8 mouse cellular contexts compared by ENCODE assay signal in genomic region chr17:5840550-5841127, GRCm38 (mm10). TPM values are rescaled to one million over a fixed set of nuclear protein-coding genes. Genes with fewer than 3 reads are reported as not detected.
DNase-seq lines count a peak whose midpoint lies in the region; ATAC-seq and TF ChIP-seq lines count a peak whose summit lies in the region.

No protein-coding gene starts in this region.

- no peaks in the 10 kb centered on the region for H3K27me3 ChIP-seq in forebrain, embryonic 12.5 days
- H3K27me3 ChIP-seq in lung, postnatal 0 days (replicated peaks; ENCODE audit: insufficient read depth, low read length) = no peaks in the 10 kb centered on the region

- ATAC-seq in forebrain, embryonic 12.5 days (ENCODE audit: low FRiP score) = no peak
- peak; percentile 33 for ATAC-seq in inflammation-experienced regulatory T-cells, adult 6 months
- peak; percentile 53; the same call in 1 of the 2 replicates for ATAC-seq in lung, postnatal 0 days

- intact Hi-C loops in gastrocnemius, adult 2 months (cut with DNase I) = loop anchor here (2.0 to 5.0 kb wide), 2 partner anchors 44 to 52 kb away; no protein-coding TSS in a partner anchor

- H3K9me3 ChIP-seq in forebrain, embryonic 12.5 days = no peaks in the 10 kb centered on the region
- H3K9me3 ChIP-seq in lung, postnatal 0 days (ENCODE audit: low read length) = no peaks in the 10 kb centered on the region

- DNase-seq in gastrocnemius, adult 2 months = no peak
- no peak for DNase-seq in gastrocnemius, postnatal 10 days
- peak; percentile 64 for DNase-seq in 3T3-L1 (ENCODE audit: low read depth, low spot score)
- DNase-seq in lung, postnatal 0 days (ENCODE audit: low spot score) = peak; percentile 72
- peak; percentile 73 for DNase-seq in retina, embryonic 14.5 days (ENCODE audit: low spot score)

- peak overlapping the region; percentile 65 for H3K4me2 ChIP-seq in forebrain, embryonic 12.5 days
- peak overlapping the region; percentile 76 for H3K4me2 ChIP-seq in lung, postnatal 0 days (replicated peaks; ENCODE audit: low read depth, low read length)

- no peak for TF ChIP-seq POLR2A in bone marrow macrophage, adult 2 months (IDR thresholded peaks at IDR 0.05; ENCODE audit: borderline replicate concordance, low read depth, low read length)

- 8% methylated on average over 24 of the region's 32 CpGs for WGBS in forebrain, embryonic 12.5 days
- WGBS in lung, postnatal 0 days = 8% methylated on average over 19 of the region's 32 CpGs

- H3K4me1 ChIP-seq in bone marrow macrophage, adult 2 months (ENCODE audit: control insufficient read depth, insufficient read depth, low read length) = peaks cover 20% of the 10 kb centered on the region
- H3K4me1 ChIP-seq in forebrain, embryonic 12.5 days = peaks cover 22% of the 10 kb centered on the region
- H3K4me1 ChIP-seq in lung, postnatal 0 days (ENCODE audit: insufficient read depth, low read depth, low read length) = peaks cover 4% of the 10 kb centered on the region

- H3K9ac ChIP-seq in forebrain, embryonic 12.5 days = peak overlapping the region; percentile 93
- H3K9ac ChIP-seq in lung, postnatal 0 days (replicated peaks; ENCODE audit: low read depth) = peak overlapping the region; percentile 93

- H3K36me3 ChIP-seq in forebrain, embryonic 12.5 days (replicated peaks) = no peaks in the 10 kb centered on the region
- H3K36me3 ChIP-seq in lung, postnatal 0 days (ENCODE audit: insufficient read depth, low read length) = no peaks in the 10 kb centered on the region

- H3K4me3 ChIP-seq in gastrocnemius, adult 2 months = peak overlapping the region; percentile 94
- H3K4me3 ChIP-seq in bone marrow macrophage, adult 2 months (ENCODE audit: insufficient read depth, low read length) = peak overlapping the region; percentile 85
- H3K4me3 ChIP-seq in forebrain, embryonic 12.5 days (replicated peaks) = peak overlapping the region; percentile 80
- peak overlapping the region; percentile 91 for H3K4me3 ChIP-seq in lung, postnatal 0 days (ENCODE audit: low read depth, low read length)

- no peak for TF ChIP-seq EP300 in lung, postnatal 0 days (IDR thresholded peaks at IDR 0.05)

- peak overlapping the region; percentile 98 for H3K27ac ChIP-seq in gastrocnemius, adult 2 months
- peak overlapping the region; percentile 90 for H3K27ac ChIP-seq in bone marrow macrophage, adult 2 months (ENCODE audit: insufficient read depth, low read depth, low read length)
- peak overlapping the region; percentile 97 for H3K27ac ChIP-seq in forebrain, embryonic 12.5 days
- peak overlapping the region; percentile 99 for H3K27ac ChIP-seq in lung, postnatal 0 days (ENCODE audit: low read length)

- TF ChIP-seq CTCF in gastrocnemius, adult 2 months (IDR thresholded peaks at IDR 0.05) = no peak
- TF ChIP-seq CTCF in bone marrow macrophage, adult 2 months (IDR thresholded peaks at IDR 0.05; ENCODE audit: low read depth, low read length) = no peak
- TF ChIP-seq CTCF in lung, postnatal 0 days (IDR thresholded peaks at IDR 0.05) = no peak

RNA-seq across cellular contexts. Expression of gene Snx9, which starts 0.5 kb away (rescaled TPM):
- 10 to 100 TPM; 22.9 to 29.6 TPM for total RNA-seq in gastrocnemius, adult 2 months (2021)
- total RNA-seq in gastrocnemius, postnatal 10 days (2021) = 10 to 100 TPM; 28.2 to 29.8 TPM
- 77.6 and 78.7 TPM in 2 replicates for polyA plus RNA-seq in bone marrow macrophage, adult 2 months (2012; ENCODE audit: insufficient read depth, insufficient read length, missing spikeins)
- 12.1 and 15.1 TPM in 2 replicates for polyA plus RNA-seq in forebrain, embryonic 12.5 days (2016; fragmentation: Nextera tagmentation; extraction: Ambion mirVana)
- polyA plus RNA-seq in inflammation-experienced regulatory T-cells, adult 6 months (2017; shearing (Covaris generic)) = 1 to 10 TPM; 2.1 to 2.6 (median 2.6) TPM
- 26.3 and 26.9 TPM in 2 replicates for polyA plus RNA-seq in lung, postnatal 0 days (2015; fragmentation: Nextera tagmentation; extraction: Ambion mirVana)

Comparison
In these comparisons a context has a peak if more than half of its experiments do, and no peak if none do; other contexts are left out.
1. DNase-seq: peak in 3T3-L1 (single experiment), lung, postnatal 0 days (single experiment) and retina, embryonic 14.5 days (single experiment); none in gastrocnemius, adult 2 months (single experiment) and gastrocnemius, postnatal 10 days (single experiment).
2. Peak in every context shown above with its lines, with median percentiles within 50 percentile points of each other: H3K27ac ChIP-seq and H3K4me3 ChIP-seq.